Mouse (Mus musculus) kidney, postnatal 0 days (tissue): ENCODE data around the gene Sh3gl3. TPM values are rescaled to one million over a fixed set of nuclear protein-coding genes. Genes with fewer than 3 reads are reported as not detected.
A peak's percentile ranks its signal among the peaks of the same experiment; 100 is the strongest.

Source experiments
- ATAC-seq: fragments of 200-750 bp; cut with Nextera tagmentation; replicated peaks from 2 replicates; pipeline ENCODE4 v1.8.0; 2017; ENCODE audit warnings: low read depth, moderate number of reproducible peaks, moderate TSS enrichment, moderate library complexity; ENCODE audit not compliant: low FRiP score
- DNase-seq: peaks from one replicate; pipeline ENCODE4 v3.0.0-alpha.2; 2016; ENCODE audit warnings: low spot score
- H3K27ac ChIP-seq: fragments of 300-500 bp; sonication (generic); 2 replicates; pipeline ENCODE4 v1.5.1; 2014; ENCODE audit warnings: mild to moderate bottlenecking
- H3K27me3 ChIP-seq: fragments of 300-500 bp; sonication (generic); 2 replicates; pipeline ENCODE4 v1.6.1; 2014; ENCODE audit warnings: low read length, mixed read lengths; ENCODE audit not compliant: insufficient read depth
- H3K36me3 ChIP-seq: fragments of 300-500 bp; sonication (generic); 2 replicates; pipeline ENCODE4 v1.6.1; 2014; ENCODE audit warnings: low read length, mixed read lengths; ENCODE audit not compliant: insufficient read depth
- H3K4me1 ChIP-seq: fragments of 300-500 bp; sonication (generic); replicated peaks from 2 replicates; pipeline ENCODE4 v1.6.1; 2014; ENCODE audit warnings: antibody characterized with exemption, low read length, mixed read lengths; ENCODE audit not compliant: insufficient read depth
- H3K4me2 ChIP-seq: fragments of 300-500 bp; sonication (generic); 2 replicates; pipeline ENCODE4 v1.6.1; 2014; ENCODE audit warnings: mild to moderate bottlenecking, low read length, moderate library complexity, mixed read lengths
- H3K4me3 ChIP-seq: fragments of 300-500 bp; sonication (generic); replicated peaks from 2 replicates; pipeline ENCODE4 v1.5.1; 2014; ENCODE audit warnings: low read depth, low read length
- H3K9ac ChIP-seq: fragments of 300-500 bp; sonication (generic); 2 replicates; pipeline ENCODE4 v1.6.1; 2014; ENCODE audit warnings: low read depth, low read length
- H3K9me3 ChIP-seq: fragments of 300-500 bp; sonication (generic); replicated peaks from 2 replicates; pipeline ENCODE4 v1.6.1; 2016; ENCODE audit warnings: low read length, inconsistent platforms, mixed read lengths
- CTCF ChIP-seq: IDR thresholded peaks from 2 replicates; pipeline ENCODE4 v1.5.1; 2016; ENCODE audit warnings: antibody characterized with exemption, low read depth, mild to moderate bottlenecking, moderate library complexity
- WGBS: fragments of 180-500 bp; shearing (Covaris S2); extraction: QIAGEN DNeasy Blood & Tissue Kit; methylation state at CpG from one replicate; pipeline ENCODE4 v1.1.7; 2014; 5-methylcytosine and 5-hydroxymethylcytosine counted together
- polyA plus RNA-seq: library from polyadenylated mRNA; unstranded; fragments of >200 nt; fragmentation: Nextera tagmentation; extraction: Ambion mirVana; gene quantifications from 2 replicates; pipeline ENCODE4 v1.2.1, GENCODE M21; 2015

Gene Sh3gl3
- 15.2 and 16.4 TPM in 2 replicates for polyA plus RNA-seq

GRCm38 (mm10) chr7:82173540-82173939 lies at the start of gene Sh3gl3:
Gene Sh3gl3, plus strand, starts transcription at chr7:82173840.
- no peak for DNase-seq
- peak within 1 kb of the TSS; percentile 64 for H3K4me3 ChIP-seq
- ATAC-seq: no peak
- H3K27ac ChIP-seq: no peak within 1 kb of the TSS
- no peaks in the 10 kb centered on the region for H3K36me3 ChIP-seq
- no peaks in the 10 kb centered on the region for H3K9me3 ChIP-seq
- peak within 1 kb of the TSS; percentile 98 for H3K4me2 ChIP-seq
- no peak for TF ChIP-seq CTCF
- 86% methylated on average over 3 of the region's 3 CpGs for WGBS
- H3K27me3 ChIP-seq: no peaks in the 10 kb centered on the region
- peak within 1 kb of the TSS; percentile 59 for H3K9ac ChIP-seq
- no peaks in the 10 kb centered on the region for H3K4me1 ChIP-seq

DNA sequence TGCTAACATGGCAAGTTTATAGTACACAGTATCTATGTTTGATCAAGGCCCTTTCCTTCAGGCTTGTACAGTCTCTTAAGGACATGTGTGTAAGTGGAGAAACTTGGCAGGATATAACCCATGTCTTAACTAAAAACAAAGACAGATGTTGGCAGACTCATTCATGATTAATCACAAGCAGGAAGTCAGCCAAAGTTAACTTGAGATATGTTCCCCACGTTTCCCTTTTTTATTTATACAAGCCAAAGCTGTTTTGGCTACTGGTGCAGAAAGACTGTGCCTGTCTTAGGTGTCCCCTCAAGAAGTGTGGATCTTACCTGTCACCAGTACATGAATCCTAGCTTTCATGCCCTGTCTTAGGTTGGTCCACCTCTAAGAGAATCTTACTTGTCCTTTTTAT lies 35.4 kb upstream of the Sh3gl3 start:
- H3K27ac ChIP-seq: no peak overlapping the region
- H3K9ac ChIP-seq: no peak overlapping the region
- ATAC-seq (no peak), DNase-seq (peak; percentile 4)
- 34% methylated on average over 1 of the region's 1 CpGs for WGBS
- H3K4me2 ChIP-seq: no peak overlapping the region
- H3K27me3 ChIP-seq: no peaks in the 10 kb centered on the region
- H3K4me3 ChIP-seq: no peak overlapping the region
- no peaks in the 10 kb centered on the region for H3K36me3 ChIP-seq
- no peaks in the 10 kb centered on the region for H3K4me1 ChIP-seq
- TF ChIP-seq CTCF: no peak
- no peaks in the 10 kb centered on the region; the same call in 1 of the 2 replicates for H3K9me3 ChIP-seq

GRCm38 (mm10) chr7:82147151-82147550 lies 26.5 kb upstream of the Sh3gl3 start:
- Histone ChIP-seq H3K27me3 (no peaks in the 10 kb centered on the region), H3K4me3 (no peak overlapping the region), H3K9ac (no peak overlapping the region), H3K27ac (no peak overlapping the region), H3K9me3 (no peaks in the 10 kb centered on the region), H3K4me2 (no peak overlapping the region), H3K36me3 (no peaks in the 10 kb centered on the region), H3K4me1 (no peaks in the 10 kb centered on the region)
- no peak for TF ChIP-seq CTCF
- DNase-seq (no peak), ATAC-seq (no peak)
- WGBS: 92% methylated on average over 5 of the region's 5 CpGs

DNA sequence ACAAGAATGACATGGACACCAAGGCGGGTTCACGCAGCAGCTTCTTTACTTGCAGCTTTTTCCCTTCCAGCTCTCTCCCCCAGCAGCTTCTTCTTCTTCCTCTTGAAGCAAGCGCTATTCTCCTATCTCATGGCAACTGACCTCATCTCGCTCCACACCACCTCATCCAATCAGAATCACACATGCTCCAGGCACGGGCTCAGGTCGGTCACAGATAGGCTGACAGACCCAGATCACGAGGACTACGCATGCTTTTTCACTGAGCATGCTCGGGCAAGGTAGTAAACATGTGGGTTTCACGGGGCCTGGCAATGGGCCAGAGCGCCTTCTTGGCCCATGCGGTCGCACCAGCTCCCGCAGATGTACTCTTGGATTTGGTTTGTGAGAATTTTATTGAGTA lies 9.0 kb upstream of the Sh3gl3 start:
- no peak for ATAC-seq
- 93% methylated on average over 14 of the region's 14 CpGs for WGBS
- no peak for DNase-seq
- TF ChIP-seq CTCF: no peak
- no peak overlapping the region for H3K9ac ChIP-seq
- no peaks in the 10 kb centered on the region for H3K9me3 ChIP-seq
- no peak overlapping the region for H3K27ac ChIP-seq
- no peak overlapping the region for H3K4me2 ChIP-seq
- no peaks in the 10 kb centered on the region for H3K4me1 ChIP-seq
- no peaks in the 10 kb centered on the region for H3K36me3 ChIP-seq
- no peak overlapping the region for H3K4me3 ChIP-seq
- no peaks in the 10 kb centered on the region for H3K27me3 ChIP-seq

GRCm38 (mm10) chr7:82174571-82175326 lies 1.1 kb downstream of the Sh3gl3 start:
- WGBS: under 1% methylated on average over 70 of the region's 72 CpGs
- Histone ChIP-seq H3K36me3 (no peaks in the 10 kb centered on the region), H3K4me1 (no peaks in the 10 kb centered on the region), H3K9ac (peak overlapping the region; percentile 59), H3K4me2 (peak overlapping the region; percentile 98), H3K27me3 (no peaks in the 10 kb centered on the region), H3K9me3 (no peaks in the 10 kb centered on the region), H3K27ac (no peak overlapping the region), H3K4me3 (peak overlapping the region; percentile 64)
- ATAC-seq: peak; percentile 95
- DNase-seq: peak; percentile 92
- TF ChIP-seq CTCF: no peak

GRCm38 (mm10) chr7:82175327-82175721 lies 1.7 kb downstream of the Sh3gl3 start:
- Histone ChIP-seq H3K36me3 (no peaks in the 10 kb centered on the region), H3K9ac (peak overlapping the region; percentile 59), H3K4me2 (peak overlapping the region; percentile 98), H3K27me3 (no peaks in the 10 kb centered on the region), H3K4me1 (no peaks in the 10 kb centered on the region), H3K4me3 (peak overlapping the region; percentile 64), H3K27ac (no peak overlapping the region), H3K9me3 (no peaks in the 10 kb centered on the region)
- DNase-seq (no peak), ATAC-seq (no peak)
- WGBS: 2% methylated on average over 16 of the region's 16 CpGs
- no peak for TF ChIP-seq CTCF
